Mouse (Mus musculus) hindbrain, embryonic 16.5 days (tissue): ENCODE measurements at regions not wholly inside any gene's neighbourhood (a gene's known extent, or its start where the extent isn't known, plus 50 kb on each side); places are given as distances from the start of the nearest gene placed in this dataset.
"Not testable (repeated sequence)": the region's sequence is repeated elsewhere in the genome, so short reads cannot be mapped to it uniquely, and the experiment has no call there.

Experiments
- ATAC-seq: fragments of 200-750 bp; cut with Nextera tagmentation; 2 replicates; pipeline ENCODE4 v1.8.0; 2017; ENCODE audit warnings: moderate TSS enrichment, moderate library complexity
- H3K27ac ChIP-seq: fragments of 300-500 bp; sonication (generic); 2 replicates; pipeline ENCODE4 v1.5.1; 2014; ENCODE audit warnings: low read depth, mild to moderate bottlenecking, control low read depth, low read length, moderate library complexity
- H3K27me3 ChIP-seq: fragments of 300-500 bp; sonication (generic); replicated peaks from 2 replicates; pipeline ENCODE4 v1.6.1; 2014; ENCODE audit warnings: low read length; ENCODE audit not compliant: control insufficient read depth, insufficient read depth
- H3K36me3 ChIP-seq: fragments of 300-500 bp; sonication (generic); 2 replicates; pipeline ENCODE4 v1.6.1; 2014; ENCODE audit warnings: mild to moderate bottlenecking, low read length, moderate library complexity, mixed read lengths; ENCODE audit not compliant: control insufficient read depth, insufficient read depth
- H3K4me1 ChIP-seq: fragments of 300-500 bp; sonication (generic); 2 replicates; pipeline ENCODE4 v1.6.1; 2014; ENCODE audit warnings: low read depth, low read length; ENCODE audit not compliant: control insufficient read depth, insufficient read depth
- H3K4me2 ChIP-seq: fragments of 300-500 bp; sonication (generic); 2 replicates; pipeline ENCODE4 v1.6.1; 2014; ENCODE audit warnings: mild to moderate bottlenecking, low read length, control low read depth, moderate library complexity
- H3K4me3 ChIP-seq: fragments of 300-500 bp; sonication (generic); 2 replicates; pipeline ENCODE4 v1.5.1; 2014; ENCODE audit warnings: mild to moderate bottlenecking, low read length, control low read depth, moderate library complexity
- H3K9ac ChIP-seq: fragments of 300-500 bp; sonication (generic); 2 replicates; pipeline ENCODE4 v1.6.1; 2014; ENCODE audit warnings: low read depth, mild to moderate bottlenecking, control low read depth, low read length, moderate library complexity
- H3K9me3 ChIP-seq: fragments of 300-500 bp; sonication (generic); 2 replicates; pipeline ENCODE4 v1.6.1; 2014; ENCODE audit warnings: mild to moderate bottlenecking, low read length, moderate library complexity; ENCODE audit not compliant: control insufficient read depth
- WGBS: fragments of 180-500 bp; shearing (Covaris S2); extraction: QIAGEN DNeasy Blood & Tissue Kit; methylation state at CpG from one replicate; pipeline ENCODE4 v1.1.7; 2014; 5-methylcytosine and 5-hydroxymethylcytosine counted together

DNA sequence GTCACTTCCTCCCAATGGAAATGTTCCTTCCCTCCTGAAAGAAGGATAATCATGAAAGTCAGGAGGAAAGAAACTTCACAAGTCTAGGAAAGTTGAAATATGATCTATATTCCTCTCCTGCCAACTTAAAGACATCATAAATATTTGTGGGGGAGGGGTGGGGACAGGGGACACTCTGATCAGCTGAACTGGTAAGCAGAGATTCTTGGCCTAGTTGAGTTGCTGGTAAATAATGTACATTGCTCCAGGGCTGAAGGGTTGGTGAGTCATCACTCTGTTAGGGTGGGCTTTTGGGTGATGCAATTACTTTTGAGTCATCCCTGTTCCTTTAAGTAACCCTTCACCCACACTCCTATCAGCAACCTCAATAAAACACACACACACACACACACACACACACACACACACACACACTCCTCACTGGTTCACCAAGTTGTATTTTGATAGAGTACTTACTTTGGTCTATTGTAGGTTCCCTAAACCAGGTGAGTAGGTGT is 56.0 kb downstream of the Ccdc71l start:
- no peak for ATAC-seq
- H3K27ac ChIP-seq: no peak overlapping the region

DNA sequence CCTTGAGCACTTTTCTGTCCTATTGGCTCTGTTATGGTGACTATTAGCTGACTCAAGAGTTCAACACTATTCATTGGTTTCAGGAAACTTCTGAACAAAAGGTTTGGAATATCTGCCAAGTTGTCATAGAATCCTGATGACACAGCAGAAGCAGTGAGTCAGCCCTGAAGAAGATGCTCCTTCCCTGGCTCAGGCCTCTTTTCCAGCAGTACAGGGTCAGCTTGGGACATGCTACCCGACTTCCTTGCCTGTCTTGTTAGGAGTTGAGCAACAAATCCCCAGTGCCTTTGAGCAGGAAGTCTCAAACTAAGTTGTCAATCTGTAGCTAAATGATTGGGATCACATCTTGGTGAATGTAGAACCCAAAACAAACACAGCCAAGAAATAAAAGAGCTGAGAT is 56.6 kb downstream of the Ccdc71l start:
- Histone ChIP-seq H3K4me3 (no peak overlapping the region), H3K4me1 (no peaks in the 10 kb centered on the region), H3K27me3 (no peaks in the 10 kb centered on the region), H3K9me3 (no peaks in the 10 kb centered on the region), H3K36me3 (no peaks in the 10 kb centered on the region), H3K9ac (no peak overlapping the region), H3K27ac (no peak overlapping the region), H3K4me2 (no peak overlapping the region)
- no peak for ATAC-seq
- 69% methylated on average over 1 of the region's 1 CpGs for WGBS

More for the DNA sequence above, 56.0 kb downstream of the Ccdc71l start:
- Histone ChIP-seq H3K9ac (no peak overlapping the region), H3K36me3 (no peaks in the 10 kb centered on the region), H3K27me3 (no peaks in the 10 kb centered on the region), H3K4me2 (no peak overlapping the region), H3K4me3 (no peak overlapping the region), H3K9me3 (no peaks in the 10 kb centered on the region), H3K4me1 (no peaks in the 10 kb centered on the region)

DNA sequence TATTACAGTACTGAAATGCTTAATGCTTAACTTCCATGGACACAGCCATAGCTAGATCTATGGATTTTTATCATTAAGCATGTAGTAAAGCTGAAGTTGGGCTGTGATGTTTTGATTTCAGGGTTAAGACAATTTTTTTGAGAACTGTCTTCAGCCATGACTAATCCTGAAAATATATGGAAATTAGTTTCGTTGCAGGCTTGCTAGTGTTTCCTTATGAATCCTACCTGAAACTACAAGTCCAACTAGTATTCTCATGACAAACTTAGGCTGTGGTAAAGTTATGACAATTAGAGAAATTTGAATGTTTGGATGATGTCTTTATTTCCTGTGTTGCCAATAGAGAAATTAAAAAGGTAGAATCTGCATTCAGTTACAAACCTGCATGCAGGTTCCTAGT is 59.7 kb downstream of the Ccdc71l start:
- no peak for ATAC-seq
- H3K36me3 ChIP-seq: no peaks in the 10 kb centered on the region
- H3K4me3 ChIP-seq: no peak overlapping the region
- 82% methylated on average over 1 of the region's 1 CpGs for WGBS
- no peak overlapping the region for H3K27ac ChIP-seq
- no peaks in the 10 kb centered on the region for H3K4me1 ChIP-seq
- H3K27me3 ChIP-seq: no peaks in the 10 kb centered on the region
- H3K9ac ChIP-seq: no peak overlapping the region
- no peak overlapping the region for H3K4me2 ChIP-seq
- H3K9me3 ChIP-seq: no peaks in the 10 kb centered on the region

DNA sequence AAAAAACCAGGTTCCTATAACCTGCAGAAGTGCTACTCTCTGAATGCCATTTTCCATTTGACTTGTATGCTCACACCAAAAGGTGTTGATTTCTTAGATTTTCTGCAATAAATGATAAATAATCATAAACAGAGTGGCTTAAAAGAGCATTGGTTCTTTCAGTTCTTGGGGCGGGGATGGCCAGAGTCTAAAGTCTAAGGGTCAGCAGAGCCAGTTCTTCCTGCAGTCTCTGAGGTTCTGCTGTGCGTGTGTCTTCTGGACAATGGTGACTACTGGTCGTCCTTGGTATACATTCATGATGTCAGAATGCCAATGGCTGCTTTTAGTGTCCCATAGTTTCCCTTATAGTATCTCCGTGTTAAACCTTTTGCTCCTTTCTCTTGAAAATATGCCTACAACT is 66.3 kb downstream of the Ccdc71l start:
- H3K4me3 ChIP-seq: no peak overlapping the region
- WGBS: 82% methylated on average over 4 of the region's 4 CpGs
- H3K27me3 ChIP-seq: no peaks in the 10 kb centered on the region
- no peak overlapping the region for H3K9ac ChIP-seq
- no peak overlapping the region for H3K4me2 ChIP-seq
- no peaks in the 10 kb centered on the region for H3K4me1 ChIP-seq
- no peaks in the 10 kb centered on the region for H3K9me3 ChIP-seq
- no peak for ATAC-seq
- H3K27ac ChIP-seq: no peak overlapping the region
- H3K36me3 ChIP-seq: no peaks in the 10 kb centered on the region

DNA sequence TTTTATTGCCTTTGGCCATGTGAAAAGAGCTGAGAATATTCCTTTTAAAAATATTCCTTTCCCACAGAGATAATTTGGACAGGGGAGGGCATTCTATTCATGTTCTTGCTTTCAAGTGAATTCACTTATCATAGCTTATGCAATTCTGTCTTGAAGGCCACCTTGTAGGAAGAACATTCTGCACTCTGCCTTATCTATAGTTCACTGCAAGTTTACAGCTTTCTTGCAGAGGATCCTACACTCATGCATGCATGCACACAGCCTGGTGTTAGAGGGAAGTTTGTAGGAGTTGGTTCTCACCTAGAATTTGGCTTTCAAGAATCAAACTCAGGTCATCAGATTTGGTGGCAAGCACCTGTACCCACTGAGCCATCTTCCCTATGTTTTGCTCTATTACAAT is 67.4 kb downstream of the Ccdc71l start:
- no peak overlapping the region for H3K4me3 ChIP-seq
- no peaks in the 10 kb centered on the region for H3K27me3 ChIP-seq
- H3K27ac ChIP-seq: no peak overlapping the region
- no peak overlapping the region for H3K4me2 ChIP-seq
- H3K36me3 ChIP-seq: no peaks in the 10 kb centered on the region
- ATAC-seq: no peak
- H3K4me1 ChIP-seq: no peaks in the 10 kb centered on the region
- no peak overlapping the region for H3K9ac ChIP-seq
- no peaks in the 10 kb centered on the region for H3K9me3 ChIP-seq

DNA sequence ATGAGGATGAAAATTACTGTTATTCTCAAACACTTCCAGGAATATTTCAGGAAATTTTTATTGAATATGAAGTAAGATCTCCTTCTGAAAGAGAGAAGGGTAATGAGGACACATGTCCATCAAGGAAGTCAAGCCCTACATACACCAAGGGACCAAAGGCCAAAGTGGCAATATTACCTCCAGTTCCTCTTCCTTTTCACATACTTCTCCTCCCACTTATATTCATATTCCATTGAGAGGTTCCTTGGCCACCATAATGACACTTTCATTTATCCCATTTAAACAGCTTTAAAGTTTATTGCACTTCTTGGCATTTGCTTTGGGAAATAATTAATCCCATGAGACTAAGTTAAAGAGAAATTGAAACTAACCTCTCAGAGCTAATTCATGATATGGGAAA is 70.9 kb downstream of the Ccdc71l start:
- H3K36me3 ChIP-seq: no peaks in the 10 kb centered on the region
- H3K27ac ChIP-seq: no peak overlapping the region
- no peak overlapping the region for H3K4me2 ChIP-seq
- no peaks in the 10 kb centered on the region for H3K9me3 ChIP-seq
- H3K4me3 ChIP-seq: no peak overlapping the region
- H3K9ac ChIP-seq: no peak overlapping the region
- H3K4me1 ChIP-seq: no peaks in the 10 kb centered on the region
- ATAC-seq: no peak
- no peaks in the 10 kb centered on the region for H3K27me3 ChIP-seq

DNA sequence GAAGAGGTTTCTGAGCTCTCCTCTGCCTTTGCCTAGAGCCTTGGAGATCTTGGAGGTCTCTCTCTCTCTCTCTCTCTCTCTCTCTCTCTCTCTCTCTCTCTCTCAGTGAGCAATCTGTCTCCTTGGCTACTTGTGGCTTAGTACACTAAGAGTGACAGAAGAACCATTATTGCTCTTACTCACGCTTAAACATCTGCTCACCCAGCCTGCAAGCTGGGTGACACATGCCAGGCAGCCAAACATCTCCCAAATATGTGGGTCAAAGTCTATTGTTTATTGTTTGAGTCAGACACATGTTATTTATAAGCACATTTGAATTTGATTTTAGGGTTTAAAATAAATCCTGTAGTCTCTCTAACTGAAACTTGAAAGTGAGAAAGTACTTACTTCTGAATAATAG is 72.7 kb downstream of the Ccdc71l start:
- 53% methylated on average over 1 of the region's 1 CpGs for WGBS
- Histone ChIP-seq H3K4me1 (no peaks in the 10 kb centered on the region), H3K36me3 (no peaks in the 10 kb centered on the region), H3K27ac (no peak overlapping the region), H3K4me3 (no peak overlapping the region), H3K9me3 (no peaks in the 10 kb centered on the region), H3K27me3 (no peaks in the 10 kb centered on the region), H3K9ac (no peak overlapping the region), H3K4me2 (no peak overlapping the region)
- ATAC-seq: no peak

DNA sequence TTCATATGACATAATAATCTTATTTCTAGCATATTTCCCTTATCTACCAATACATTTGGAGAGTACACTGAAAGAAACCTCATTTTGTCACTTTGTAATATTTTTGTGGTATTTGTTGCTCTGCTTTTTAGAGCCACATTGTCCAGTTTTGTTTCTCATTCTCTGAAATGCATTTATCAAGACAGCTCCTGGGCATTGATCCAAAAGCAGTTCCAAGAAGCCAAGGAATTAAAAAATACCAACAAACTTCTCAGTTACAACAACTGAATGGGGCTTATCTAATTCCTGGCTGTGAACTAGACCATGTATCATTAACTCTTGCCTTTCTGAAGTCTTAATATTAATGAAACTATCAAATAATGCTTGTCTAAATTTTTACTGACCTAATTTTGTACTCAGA is 76.3 kb downstream of the Ccdc71l start:
- Histone ChIP-seq H3K4me2 (no peak overlapping the region), H3K27me3 (no peaks in the 10 kb centered on the region), H3K4me1 (no peaks in the 10 kb centered on the region), H3K4me3 (no peak overlapping the region), H3K9ac (no peak overlapping the region), H3K9me3 (no peaks in the 10 kb centered on the region), H3K27ac (no peak overlapping the region), H3K36me3 (no peaks in the 10 kb centered on the region)
- no peak for ATAC-seq

DNA sequence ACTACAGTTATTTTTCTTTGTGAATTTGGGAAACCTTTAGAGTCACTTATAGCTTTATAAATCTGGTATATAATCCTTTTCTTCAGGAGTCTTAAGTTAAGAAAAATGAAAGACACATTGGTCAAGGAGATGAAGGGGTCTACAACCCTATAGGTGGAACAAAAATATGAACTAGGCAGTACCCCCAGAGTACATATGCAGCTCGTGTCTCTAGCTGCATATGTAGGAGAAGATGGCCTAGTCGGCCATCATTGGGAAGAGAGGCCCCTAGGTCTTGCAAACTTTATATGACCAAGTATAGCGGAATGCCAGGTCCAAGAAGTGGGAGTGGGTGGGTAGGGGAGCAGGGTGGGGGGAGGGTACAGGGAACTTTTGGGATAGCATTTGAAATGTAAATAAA is 76.7 kb downstream of the Ccdc71l start:
- H3K27ac ChIP-seq, H3K27me3 ChIP-seq, H3K36me3 ChIP-seq, H3K4me1 ChIP-seq, H3K9ac ChIP-seq, H3K9me3 ChIP-seq, H3K4me2 ChIP-seq, H3K4me3 ChIP-seq, ATAC-seq: not testable (repeated sequence)
- WGBS: 83% methylated on average over 3 of the region's 3 CpGs

DNA sequence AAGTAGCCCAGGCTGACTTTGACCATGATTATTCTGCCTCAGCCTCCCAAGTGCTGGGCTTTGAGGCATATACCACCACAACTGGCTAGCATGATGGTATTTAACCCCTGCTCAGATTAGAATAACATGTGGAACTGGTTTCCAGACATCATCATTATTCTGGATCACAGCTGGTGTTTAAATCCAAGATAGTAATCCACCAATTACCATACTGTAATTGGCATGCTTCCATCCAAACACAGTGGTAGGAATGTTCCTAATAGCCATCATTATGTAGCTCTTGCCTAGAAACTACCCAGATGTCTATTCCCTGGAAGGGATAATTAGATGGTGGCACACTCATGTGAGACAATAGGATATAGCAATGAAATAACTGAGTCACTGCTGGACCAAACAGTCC is 77.4 kb downstream of the Ccdc71l start:
- Histone ChIP-seq H3K9ac (no peak overlapping the region), H3K9me3 (no peaks in the 10 kb centered on the region), H3K4me2 (no peak overlapping the region), H3K27me3 (no peaks in the 10 kb centered on the region), H3K36me3 (no peaks in the 10 kb centered on the region), H3K4me1 (no peaks in the 10 kb centered on the region), H3K27ac (no peak overlapping the region), H3K4me3 (no peak overlapping the region)
- ATAC-seq: no peak
